Mouse (Mus musculus): Measurements from ENCODE around the gene Plppr3.

DNA sequence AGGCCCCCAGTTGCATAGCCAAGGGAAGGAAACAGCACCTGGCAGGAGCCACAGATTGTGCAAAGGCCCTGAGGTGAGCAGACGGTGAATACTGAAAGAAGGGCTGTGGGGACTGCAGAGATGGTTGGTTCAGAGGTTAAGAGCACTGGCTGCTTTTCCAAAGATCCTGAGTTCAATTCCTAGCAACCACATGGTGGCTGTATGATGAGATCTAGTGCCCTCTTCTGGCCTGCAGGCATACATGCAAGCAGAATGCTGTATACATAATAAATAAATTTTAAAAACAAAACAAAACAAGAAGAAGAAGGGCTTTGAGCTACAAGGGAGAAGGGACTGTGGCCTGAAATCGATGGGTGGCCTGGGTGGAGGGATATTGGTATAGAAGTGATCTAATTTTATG is 57.3 kb downstream of the Plppr3 start:
- TF ChIP-seq CTCF (IDR thresholded peaks at IDR 0.05; ENCODE audit: control insufficient read depth, insufficient read depth, low read length) (no peak), POLR2A (IDR thresholded peaks at IDR 0.05; ENCODE audit: borderline replicate concordance, control insufficient read depth, low read depth, low read length) (no peak)

All from bone marrow, adult 2 months (tissue).